Mouse (Mus musculus) CD4-positive helper T cell, adult 2 months (primary cell): ENCODE data around the gene Stx8.

ENCODE experiments used
- DNase-seq: peaks from one replicate; pipeline ENCODE4 v3.0.0-alpha.2; 2012; ENCODE audit warnings: low read depth, missing footprints, low spot score

Stx8 gene

DNA sequence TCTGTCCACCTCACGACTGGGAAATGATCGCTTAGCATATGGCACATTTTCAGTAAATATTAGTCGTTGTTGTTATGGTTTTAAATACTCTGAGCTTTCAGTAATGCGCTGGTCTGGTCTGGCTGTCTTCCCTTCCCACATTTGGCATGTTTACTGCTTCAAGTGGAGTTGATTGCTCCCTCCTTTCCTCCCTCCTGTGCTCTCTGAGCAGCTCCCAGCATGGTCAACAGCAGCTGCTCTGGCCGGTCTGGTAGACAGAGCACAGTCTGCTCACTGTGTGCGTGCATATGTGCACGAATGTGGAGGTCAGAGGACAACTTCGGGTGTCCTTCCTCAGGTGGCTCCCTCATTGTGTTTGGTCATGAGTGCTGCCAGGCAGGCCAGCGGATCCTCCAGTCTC is 120.2 kb downstream of the Stx8 start:
- DNase-seq = no peak

DNA sequence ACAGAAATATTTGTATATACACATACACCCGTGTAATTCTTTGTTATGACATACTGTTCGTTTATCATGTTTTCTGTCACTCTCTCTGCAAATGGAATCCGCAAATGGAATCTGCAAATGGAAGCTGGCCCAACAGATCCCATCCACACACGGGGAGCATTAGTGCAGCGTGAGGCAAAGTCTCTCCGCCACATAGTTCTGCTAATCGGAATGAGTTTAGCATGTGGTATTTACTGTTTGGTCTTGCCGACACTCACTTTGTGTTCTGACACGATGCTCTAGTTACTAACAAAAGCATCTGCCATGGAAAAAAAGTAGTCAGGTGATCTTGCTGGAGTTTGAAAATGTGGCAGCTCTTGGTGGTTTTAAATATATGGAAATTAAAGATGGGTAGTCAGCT is 123.4 kb downstream of the Stx8 start:
- no peak for DNase-seq

DNA sequence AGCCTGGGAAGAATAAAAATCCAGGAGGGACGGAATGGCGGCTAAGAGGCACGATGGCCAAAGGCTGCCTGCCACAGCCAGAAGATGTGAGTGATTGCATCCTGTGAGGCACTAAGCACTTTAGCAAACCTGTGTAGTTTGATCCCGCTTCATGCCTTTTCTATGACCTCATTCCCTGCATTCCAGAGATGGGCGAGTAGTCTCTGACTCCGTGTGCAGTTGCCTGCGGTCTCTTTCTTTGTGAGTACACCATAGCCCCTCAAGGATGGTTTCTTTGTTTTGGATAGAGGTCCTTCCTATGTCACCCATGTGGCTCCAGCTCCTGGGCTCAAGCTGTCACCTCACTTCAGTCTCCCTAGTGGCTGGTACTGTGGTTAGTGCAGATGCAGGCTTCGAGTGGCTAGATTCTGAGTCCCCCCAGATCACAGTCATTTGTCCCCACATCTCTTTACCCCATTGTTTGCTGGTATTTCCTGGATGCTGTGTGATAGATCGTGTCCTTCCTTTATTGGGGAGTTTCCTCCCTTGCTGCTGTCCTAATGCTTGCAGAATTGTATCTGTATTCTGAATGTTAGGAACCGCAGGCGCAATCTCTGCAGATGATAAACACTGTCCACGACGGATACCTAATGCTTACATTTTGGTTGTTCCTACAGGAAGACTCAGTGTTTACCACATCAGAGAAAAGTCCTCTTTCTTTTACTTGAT is 124.0 kb downstream of the Stx8 start:
- no peak for DNase-seq

DNA sequence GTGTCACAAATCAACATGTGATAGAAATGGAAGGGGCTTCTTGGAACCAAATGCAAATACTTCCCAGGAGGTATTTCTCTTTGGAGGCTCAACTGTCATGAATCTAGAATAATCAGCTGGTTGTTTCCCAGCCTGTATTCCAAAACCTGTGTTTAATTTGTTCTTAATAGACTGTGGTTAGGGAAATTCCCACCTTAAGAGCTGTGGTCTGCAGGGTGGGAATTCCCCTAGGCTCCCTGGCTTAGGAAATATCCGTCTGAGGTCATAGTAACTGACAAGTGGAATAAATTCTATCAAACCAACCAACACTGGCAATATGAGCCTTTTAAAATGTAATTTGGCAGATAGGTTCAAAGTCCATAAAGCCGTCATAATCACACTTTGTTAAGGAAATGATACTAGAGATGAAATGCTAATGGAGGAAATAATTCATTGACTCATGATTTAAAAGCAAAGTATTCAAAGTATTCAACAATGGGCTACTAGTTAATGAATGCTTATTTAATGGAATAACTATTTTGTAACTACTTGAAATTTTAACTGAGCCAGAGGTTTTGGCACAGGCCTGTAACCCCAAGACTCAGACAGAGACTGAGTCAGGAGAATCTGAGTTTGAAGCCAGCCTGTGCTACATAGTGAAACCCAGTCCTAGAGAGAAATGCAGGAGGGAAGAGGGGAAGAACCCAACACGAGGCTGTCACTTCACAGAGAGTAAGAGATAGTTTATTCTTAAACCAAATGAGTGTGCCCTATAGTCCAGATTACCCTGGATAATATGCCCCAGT is 126.2 kb downstream of the Stx8 start:
- DNase-seq = peak; percentile 56

DNA sequence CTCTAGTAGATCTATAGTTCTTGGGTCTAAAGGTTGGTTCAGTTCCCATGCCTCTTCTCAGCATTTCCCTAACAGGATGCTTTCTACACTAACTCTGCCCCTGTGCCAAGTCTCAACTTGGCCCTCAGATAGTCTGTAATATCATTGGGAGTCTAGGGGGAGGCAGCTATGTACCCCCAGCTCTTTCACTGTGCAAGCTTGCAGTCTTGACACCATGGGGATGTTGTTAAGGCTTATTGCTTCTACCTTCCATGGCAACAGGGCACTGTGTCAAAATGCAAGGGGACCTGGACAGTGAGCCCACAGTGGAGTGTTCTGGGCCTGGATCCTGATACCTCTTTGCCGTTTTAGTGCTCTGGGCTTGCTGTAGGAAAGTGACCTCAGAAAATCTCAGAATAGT is 135.6 kb downstream of the Stx8 start:
- no peak for DNase-seq

DNA sequence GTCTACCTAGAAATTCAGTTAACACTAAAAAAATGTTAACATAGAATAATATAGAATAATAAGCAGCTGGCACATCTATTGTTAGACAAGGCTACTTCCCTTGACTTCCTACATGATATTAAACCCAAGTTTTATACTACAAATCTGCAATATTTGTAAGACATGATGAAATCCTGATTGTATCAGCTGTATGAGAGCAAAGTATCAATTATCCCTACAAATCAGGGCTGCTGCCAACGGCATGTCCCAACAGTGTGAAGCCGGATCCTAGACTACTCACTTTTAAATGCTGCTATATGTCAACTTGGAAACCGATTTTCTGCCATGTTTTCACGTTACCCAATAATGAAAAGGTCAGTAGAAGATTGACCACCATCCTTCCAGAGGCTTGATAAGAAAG is 137.5 kb downstream of the Stx8 start:
- DNase-seq = no peak

DNA sequence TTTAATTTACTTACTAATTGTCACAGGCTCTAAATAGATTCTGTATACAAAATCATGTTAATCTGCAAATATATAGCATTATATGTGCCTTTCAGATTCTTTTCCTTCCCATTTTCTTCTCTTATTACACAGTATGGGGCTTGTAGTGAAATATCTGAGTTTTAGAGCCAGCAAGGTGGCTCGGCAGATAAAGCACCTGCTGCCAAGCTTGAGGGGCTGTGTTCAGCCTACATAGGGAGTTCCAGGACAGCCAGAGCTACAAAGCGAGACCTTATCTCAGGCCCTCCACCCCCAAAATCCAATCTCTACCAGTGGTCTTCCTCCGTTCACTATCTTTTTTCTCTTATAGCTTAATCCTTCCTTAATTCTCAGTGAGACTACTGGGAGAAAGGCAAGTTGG is 140.1 kb downstream of the Stx8 start:
- no peak for DNase-seq

DNA sequence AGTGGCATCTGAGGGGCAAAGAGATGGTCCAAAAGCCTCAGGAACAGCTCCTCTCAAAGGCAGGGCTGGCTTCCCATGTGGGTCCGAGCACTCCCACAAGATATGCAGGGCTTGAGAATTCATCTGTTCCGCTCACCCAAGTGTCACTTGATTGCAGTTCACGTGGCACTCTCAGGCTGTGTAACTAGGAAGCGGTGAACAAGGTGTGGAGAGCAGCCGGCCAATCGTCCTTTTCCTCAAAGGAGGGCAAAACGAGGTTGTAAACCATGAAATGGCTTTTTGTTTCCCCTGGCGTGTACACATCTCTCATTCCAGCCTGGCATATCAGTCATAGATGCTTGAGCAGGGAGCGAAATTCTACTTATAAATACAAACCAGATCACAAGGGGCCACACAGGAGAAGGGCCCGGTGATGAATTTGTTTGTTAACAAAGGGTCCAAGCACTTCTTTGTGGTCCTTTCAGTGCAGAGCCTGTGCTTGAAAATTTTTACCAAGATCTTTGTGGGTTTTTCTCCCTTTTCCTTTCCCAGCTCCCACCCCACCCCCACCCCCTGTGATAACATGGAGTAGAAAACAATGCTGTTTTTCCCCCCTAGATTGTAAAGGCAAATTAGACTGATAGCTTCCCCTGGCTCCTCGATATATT is 147.6 kb downstream of the Stx8 start:
- no peak for DNase-seq

DNA sequence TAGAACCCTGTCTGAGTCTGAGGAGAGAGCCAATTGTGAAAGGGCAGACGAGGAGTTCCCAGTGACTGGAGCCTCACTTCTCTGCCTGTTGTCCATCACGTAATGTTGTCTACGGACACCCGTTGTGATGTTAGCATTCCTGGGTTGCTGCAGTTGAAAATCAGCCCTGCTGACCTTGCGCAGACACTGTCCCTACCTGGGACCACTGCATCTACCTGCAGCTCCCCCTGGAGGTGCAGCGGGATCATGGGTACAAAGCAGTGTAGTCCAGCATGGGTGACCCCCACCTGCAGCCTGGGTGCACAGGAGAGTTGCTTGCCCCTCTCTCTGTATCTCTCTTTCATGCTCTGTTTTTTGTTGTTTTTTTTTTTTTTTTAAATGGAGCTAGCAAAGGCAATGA is 148.2 kb downstream of the Stx8 start:
- DNase-seq = no peak

DNA sequence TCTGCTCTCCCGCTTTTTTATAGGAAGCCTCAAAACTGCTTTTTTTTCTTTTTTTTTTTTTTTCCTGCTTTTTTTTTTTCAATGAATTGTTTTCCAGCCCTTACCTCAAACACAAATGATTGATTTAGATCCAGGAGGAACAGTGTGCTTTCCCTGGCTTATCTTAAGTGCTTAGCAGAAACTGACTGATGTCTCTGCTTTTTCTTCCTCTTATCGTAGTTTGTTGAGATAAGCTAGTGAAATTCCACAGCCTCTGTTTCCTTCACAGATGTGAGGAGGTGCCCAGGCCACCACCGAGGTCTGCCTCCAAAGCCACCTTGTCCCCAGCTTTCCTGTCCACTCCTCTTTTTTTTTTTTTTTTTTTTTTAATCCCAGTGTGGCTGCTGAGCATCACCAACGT is 150.2 kb downstream of the Stx8 start:
- DNase-seq = no peak

DNA sequence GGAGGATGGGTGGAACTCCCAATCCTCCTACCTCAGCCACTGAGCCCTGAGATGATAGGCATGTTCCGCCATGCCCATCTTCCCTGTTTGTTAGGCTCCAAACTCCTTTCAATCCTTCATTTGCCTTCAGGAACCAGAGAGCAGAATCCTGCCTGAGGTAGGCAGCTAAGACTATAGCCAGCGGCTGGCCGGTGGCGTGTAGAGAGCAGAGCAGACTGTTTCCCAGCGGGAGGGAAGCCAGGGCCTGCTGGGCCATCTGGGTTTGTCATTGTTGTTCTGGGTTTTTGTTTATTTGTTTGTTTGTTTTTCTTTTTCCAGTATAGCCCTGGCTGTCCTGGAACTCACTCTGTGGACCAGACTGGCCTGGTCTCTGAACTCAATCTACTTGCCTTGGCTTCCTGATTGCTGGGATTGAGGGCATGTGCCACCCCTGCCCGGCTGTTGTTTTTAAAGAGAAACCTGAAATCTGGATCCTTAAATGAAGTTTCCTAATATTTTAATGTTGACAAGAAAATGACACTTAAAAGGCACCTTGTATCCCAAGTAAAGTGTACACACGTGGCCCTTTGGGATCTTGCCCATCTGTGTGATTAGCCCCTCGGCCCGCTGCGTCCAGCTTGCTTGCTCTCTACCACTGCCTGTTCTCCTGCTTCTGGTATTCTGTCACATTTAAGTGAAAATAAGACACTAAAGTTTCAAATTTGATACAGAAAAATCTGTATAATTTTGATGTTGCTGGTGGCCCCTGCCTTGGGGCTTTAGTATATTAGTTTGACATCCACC is 152.1 kb downstream of the Stx8 start:
- DNase-seq = no peak

DNA sequence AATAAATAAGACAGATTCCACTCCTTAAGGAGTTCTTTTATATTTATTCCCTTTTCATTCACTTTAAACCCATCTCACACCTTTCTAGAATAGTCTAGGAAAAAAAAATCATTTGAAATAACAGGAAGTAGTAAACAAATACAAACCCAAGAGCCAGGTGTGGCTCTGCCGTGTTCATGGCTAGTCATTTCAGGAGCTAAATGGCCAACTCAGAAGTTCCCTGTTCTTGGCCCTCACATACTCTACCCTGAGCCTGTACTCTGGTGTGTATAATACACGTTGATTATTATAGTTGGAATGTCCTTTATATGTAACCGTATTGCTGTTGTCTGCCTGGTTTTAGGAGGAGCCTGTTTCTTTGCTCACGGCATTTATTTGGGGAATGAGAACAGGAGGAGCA is 152.7 kb downstream of the Stx8 start:
- DNase-seq = no peak

DNA sequence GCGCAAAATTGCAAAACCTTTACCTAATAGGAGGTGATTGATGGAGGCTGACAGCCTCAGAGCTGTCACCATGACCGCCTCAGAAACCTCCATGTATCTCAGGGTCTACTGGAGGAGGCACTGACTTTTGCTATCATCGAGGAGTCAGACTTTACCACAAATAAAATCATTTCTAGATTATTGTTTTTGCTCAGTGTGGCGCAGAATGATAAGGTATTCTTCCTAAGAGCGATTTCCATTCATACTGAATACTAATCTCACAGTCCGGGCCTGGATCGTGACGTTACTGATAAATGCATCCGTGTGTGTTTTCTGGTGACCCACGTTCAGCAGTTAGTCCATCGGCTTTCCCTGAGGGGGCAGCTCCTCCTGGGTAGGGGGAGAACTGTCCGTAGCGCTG is 153.1 kb downstream of the Stx8 start:
- no peak for DNase-seq

DNA sequence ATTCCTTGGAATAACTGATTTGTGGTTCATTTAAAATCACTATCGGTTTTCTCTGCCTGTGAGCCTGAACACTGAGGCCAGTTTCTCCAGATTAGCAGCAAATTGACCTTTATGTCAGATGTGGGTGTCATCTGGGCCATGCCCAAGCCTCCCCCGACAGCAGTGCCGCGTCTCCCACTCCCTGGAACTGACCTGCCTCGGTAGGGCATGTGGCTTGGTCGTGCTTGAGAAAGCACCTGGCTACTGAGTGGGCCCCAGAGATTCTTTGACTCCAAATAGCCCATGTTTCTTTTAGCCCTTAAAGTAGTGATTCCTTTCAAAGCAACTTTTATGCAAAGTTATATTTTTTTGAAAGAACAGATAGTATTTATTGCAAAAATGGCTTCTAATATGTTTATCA is 155.3 kb downstream of the Stx8 start:
- DNase-seq = no peak

DNA sequence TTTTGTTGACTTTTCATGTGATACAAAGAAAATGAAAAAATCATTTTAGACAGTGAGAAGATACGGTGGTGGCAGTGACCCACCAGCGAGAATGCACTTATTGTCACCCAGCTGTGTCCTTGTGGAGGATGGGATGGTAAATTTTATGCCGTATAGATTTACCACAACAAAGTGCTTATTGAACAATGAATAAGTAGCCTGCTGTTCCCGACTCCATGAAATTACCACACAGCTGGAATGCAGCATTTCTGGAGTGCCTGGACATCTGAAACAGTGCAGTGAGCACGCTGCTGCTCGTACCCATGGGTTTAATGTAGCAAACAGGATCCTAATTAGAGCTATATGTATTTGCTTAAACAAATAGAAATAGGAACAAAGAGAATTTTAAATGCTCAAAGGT is 155.7 kb downstream of the Stx8 start:
- no peak for DNase-seq

DNA sequence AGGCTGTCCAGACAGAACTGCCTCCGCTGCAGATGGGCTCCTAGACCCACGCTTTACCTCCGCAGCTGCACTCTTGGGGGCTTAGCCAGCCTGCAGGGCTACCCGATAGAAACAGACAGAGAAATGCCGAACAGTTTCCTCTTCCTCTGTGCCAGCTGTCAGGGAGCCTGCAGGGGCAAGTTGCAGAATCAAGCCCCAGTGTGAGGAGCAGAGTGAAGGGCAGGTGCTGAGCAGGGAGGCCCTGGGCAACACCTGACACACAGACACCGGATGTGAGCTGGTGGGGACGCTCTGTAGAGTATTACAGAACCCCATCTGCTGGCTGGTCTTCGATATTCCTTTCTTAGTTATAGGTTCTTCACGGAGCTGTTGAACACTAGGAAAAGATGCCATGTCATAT is 160.1 kb downstream of the Stx8 start:
- DNase-seq = peak; percentile 18

DNA sequence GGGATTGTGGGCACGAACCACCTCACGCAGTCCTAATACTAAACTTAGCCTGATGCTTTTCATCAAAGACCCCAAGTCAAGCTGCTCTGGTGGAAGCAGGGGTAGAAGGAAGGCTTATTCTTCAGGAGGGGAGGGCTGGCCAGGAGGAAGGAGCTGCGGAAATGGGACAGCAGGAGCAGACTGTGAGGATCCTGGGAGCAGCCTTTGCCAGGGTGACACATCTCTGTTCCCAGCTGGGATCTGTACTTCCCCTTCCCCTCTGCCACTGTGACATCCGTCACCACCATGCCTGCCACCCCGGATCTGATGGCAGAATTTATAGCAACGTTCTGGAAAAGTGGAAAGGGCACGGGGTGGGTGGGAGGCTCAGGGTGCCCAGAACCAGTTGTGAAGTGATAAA is 168.5 kb downstream of the Stx8 start:
- no peak for DNase-seq

DNA sequence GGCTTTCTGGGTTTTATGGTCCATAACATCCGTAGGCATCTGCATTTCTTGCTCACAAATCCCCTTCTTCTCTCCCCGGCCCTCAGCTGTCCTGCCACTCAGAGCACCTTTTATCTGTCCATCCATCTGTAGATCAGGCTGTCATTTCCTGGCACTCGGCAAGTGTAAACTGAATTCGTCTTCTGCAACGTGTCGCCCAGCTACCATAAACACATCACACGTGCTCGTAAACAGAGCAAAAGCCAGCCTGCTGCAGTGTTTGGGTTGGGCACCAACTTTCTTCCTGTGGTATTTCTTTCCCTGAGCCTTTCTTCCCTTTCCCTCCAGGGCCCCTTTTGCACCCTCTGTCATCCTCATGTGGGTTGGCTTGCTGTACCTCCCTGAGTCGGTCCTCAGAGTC is 169.4 kb downstream of the Stx8 start:
- DNase-seq = peak; percentile 10

DNA sequence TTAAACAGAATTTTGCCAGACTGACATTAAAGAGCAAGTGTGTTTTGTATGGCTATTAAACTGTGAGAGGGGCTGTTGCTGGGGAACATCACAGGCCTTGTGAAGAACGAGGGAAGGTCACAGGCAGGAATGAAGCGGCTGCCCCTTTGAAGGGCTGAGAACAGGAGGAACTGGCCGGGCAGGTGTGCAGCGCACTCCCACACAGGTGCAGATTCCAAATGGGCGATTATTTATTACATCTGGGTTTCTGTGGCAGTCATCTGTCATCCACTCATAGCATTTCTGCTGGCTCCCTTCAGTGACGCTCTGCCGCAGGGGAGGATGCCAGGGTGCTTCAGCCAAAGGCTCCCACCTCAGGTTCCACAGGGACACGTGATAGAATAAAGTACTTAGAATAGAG is 170.7 kb downstream of the Stx8 start:
- no peak for DNase-seq

DNA sequence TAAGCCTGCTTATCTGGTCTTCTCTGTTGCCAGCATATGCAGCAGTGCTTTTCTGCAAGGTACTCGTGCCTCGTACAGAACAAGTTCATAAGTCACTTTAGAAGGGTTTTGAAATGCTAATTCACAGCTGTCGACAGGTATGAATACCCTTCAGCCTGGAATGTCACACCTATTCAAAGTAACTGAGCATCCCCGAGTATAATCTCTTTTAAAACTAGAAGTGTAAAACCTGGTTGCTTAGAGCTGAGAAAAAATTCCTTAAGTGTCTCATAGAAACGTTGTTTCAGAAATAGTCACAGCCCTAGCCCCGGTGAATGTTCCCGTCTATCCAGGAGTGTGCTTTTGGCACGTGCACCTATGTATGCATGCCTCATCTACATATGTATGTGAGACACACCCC is 176.3 kb downstream of the Stx8 start:
- DNase-seq = no peak

DNA sequence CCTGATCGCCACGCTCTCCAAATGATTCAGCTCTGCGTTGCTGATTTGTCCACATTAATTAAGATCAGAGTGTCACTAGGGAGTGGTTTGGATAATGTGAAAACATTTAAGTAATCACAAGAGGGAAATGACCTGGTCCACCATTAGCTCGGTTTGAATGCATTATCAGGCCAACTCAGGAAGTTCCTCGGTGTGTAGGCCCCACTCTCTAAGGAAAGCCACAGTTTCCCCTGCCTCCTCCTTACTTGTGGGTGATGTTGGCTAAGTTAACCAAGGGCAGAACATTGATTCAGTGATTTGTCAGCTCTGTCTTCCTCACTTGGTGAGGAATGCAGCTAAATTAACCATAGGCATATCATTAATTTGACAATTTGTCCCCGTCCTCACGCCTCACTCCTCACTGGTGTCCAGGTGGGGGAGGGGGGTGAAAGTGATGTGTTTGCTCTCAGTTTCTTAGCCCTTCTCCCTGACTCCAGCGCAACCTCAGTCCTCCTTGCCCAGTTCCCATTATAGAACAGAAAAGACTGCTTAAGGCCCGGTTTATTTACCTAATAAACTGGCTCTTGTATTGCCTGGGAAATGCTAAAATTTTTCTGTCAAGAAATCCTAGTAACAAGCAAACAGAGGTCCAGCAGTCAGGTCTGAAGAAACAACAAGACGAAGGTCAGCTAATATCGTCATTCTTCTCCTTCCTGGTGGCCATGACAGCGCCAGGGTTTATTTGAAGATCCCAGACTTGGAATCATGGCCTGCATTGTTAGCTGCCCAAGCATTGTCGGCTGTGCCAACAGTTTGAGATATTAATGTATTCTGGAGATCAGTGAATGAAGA is 178.5 kb downstream of the Stx8 start:
- no peak for DNase-seq
